Mouse (Mus musculus): Measurements from ENCODE around the gene Impdh2.

The Impdh2 gene

GRCm38 (mm10) chr9:108608889-108609288 is 48.8 kb downstream of the Impdh2 start:
- no peak for DNase-seq

- DNase-seq: no peak
Observed at GRCm38 (mm10) chr9:108611488-108611887, 51.4 kb downstream of the Impdh2 start.

Measured in kidney, adult 8-10 months (tissue).